Mouse (Mus musculus): ENCODE measurements around the gene Deup1. TPM values are rescaled to one million over a fixed set of nuclear protein-coding genes. Genes with fewer than 3 reads are reported as not detected.

Gene Deup1
- polyA plus RNA-seq, 1 experiment from 2014 or later = 0.31 TPM

GRCm38 (mm10) chr9:15627384-15627783 is 349 bp downstream of the Deup1 start:
- H3K4me1 ChIP-seq (ENCODE audit: control insufficient read depth, insufficient read depth, low read length) = peaks cover 6% of the 10 kb centered on the region; the same call in 1 of the 2 replicates
- ATAC-seq (ENCODE audit: insufficient read depth, low FRiP score) = no peak
- no peak overlapping the region for H3K27ac ChIP-seq (ENCODE audit: low read length)
- no peaks in the 10 kb centered on the region for H3K36me3 ChIP-seq (ENCODE audit: control insufficient read depth, insufficient read depth, low read length)
- H3K4me2 ChIP-seq (ENCODE audit: low read depth, low read length) = peak overlapping the region; percentile 52
- H3K4me3 ChIP-seq (replicated peaks; ENCODE audit: low read length) = peak overlapping the region; percentile 33
- peaks cover 3% of the 10 kb centered on the region; the same call in 1 of the 2 replicates for H3K27me3 ChIP-seq (ENCODE audit: control insufficient read depth, insufficient read depth, low read length)
- H3K9ac ChIP-seq (ENCODE audit: low read length) = peak overlapping the region; percentile 32; the same call in 1 of the 2 replicates
- H3K9me3 ChIP-seq (replicated peaks; ENCODE audit: control insufficient read depth, low read length) = no peaks in the 10 kb centered on the region
- WGBS = 16% methylated on average over 5 of the region's 5 CpGs

GRCm38 (mm10) chr9:15624739-15625138 is 3.0 kb downstream of the Deup1 start:
- no peak overlapping the region for H3K4me3 ChIP-seq (replicated peaks; ENCODE audit: low read length)
- no peaks in the 10 kb centered on the region for H3K9me3 ChIP-seq (replicated peaks; ENCODE audit: control insufficient read depth, low read length)
- H3K4me2 ChIP-seq (ENCODE audit: low read depth, low read length) = no peak overlapping the region
- no peak overlapping the region for H3K27ac ChIP-seq (ENCODE audit: low read length)
- 71% methylated on average over 3 of the region's 3 CpGs for WGBS
- H3K4me1 ChIP-seq (ENCODE audit: control insufficient read depth, insufficient read depth, low read length) = peaks cover 6% of the 10 kb centered on the region; the same call in 1 of the 2 replicates
- H3K27me3 ChIP-seq (ENCODE audit: control insufficient read depth, insufficient read depth, low read length) = peaks cover 3% of the 10 kb centered on the region; the same call in 1 of the 2 replicates
- no peak for ATAC-seq (ENCODE audit: insufficient read depth, low FRiP score)
- H3K9ac ChIP-seq (ENCODE audit: low read length) = no peak overlapping the region
- no peaks in the 10 kb centered on the region for H3K36me3 ChIP-seq (ENCODE audit: control insufficient read depth, insufficient read depth, low read length)

GRCm38 (mm10) chr9:15619767-15620166 is 8.0 kb downstream of the Deup1 start:
- Histone ChIP-seq H3K4me3 (replicated peaks; ENCODE audit: low read length) (no peak overlapping the region), H3K27ac (ENCODE audit: low read length) (no peak overlapping the region), H3K9me3 (replicated peaks; ENCODE audit: control insufficient read depth, low read length) (no peaks in the 10 kb centered on the region), H3K4me1 (ENCODE audit: control insufficient read depth, insufficient read depth, low read length) (no peaks in the 10 kb centered on the region), H3K9ac (ENCODE audit: low read length) (no peak overlapping the region), H3K4me2 (ENCODE audit: low read depth, low read length) (no peak overlapping the region), H3K36me3 (ENCODE audit: control insufficient read depth, insufficient read depth, low read length) (no peaks in the 10 kb centered on the region), H3K27me3 (ENCODE audit: control insufficient read depth, insufficient read depth, low read length) (no peaks in the 10 kb centered on the region)
- 56% methylated on average over 1 of the region's 1 CpGs for WGBS
- no peak for ATAC-seq (ENCODE audit: insufficient read depth, low FRiP score)

- 46% methylated on average over 10 of the region's 10 CpGs for WGBS
- no peaks in the 10 kb centered on the region for H3K27me3 ChIP-seq (ENCODE audit: control insufficient read depth, insufficient read depth, low read length)
- H3K4me1 ChIP-seq (ENCODE audit: control insufficient read depth, insufficient read depth, low read length) = no peaks in the 10 kb centered on the region
- no peak overlapping the region for H3K4me3 ChIP-seq (replicated peaks; ENCODE audit: low read length)
- no peaks in the 10 kb centered on the region for H3K9me3 ChIP-seq (replicated peaks; ENCODE audit: control insufficient read depth, low read length)
- H3K4me2 ChIP-seq (ENCODE audit: low read depth, low read length) = no peak overlapping the region
- H3K27ac ChIP-seq (ENCODE audit: low read length) = no peak overlapping the region
- H3K9ac ChIP-seq (ENCODE audit: low read length) = no peak overlapping the region
- H3K36me3 ChIP-seq (ENCODE audit: control insufficient read depth, insufficient read depth, low read length) = no peaks in the 10 kb centered on the region
- ATAC-seq (ENCODE audit: insufficient read depth, low FRiP score) = no peak
These were observed 8.6 kb downstream of the Deup1 start for GRCm38 (mm10) chr9:15619020-15619590.

GRCm38 (mm10) chr9:15617061-15617460 is 10.7 kb downstream of the Deup1 start:
- Histone ChIP-seq H3K36me3 (ENCODE audit: control insufficient read depth, insufficient read depth, low read length) (no peaks in the 10 kb centered on the region), H3K27me3 (ENCODE audit: control insufficient read depth, insufficient read depth, low read length) (no peaks in the 10 kb centered on the region), H3K9ac (ENCODE audit: low read length) (no peak overlapping the region), H3K4me3 (replicated peaks; ENCODE audit: low read length) (no peak overlapping the region), H3K9me3 (replicated peaks; ENCODE audit: control insufficient read depth, low read length) (no peaks in the 10 kb centered on the region), H3K4me2 (ENCODE audit: low read depth, low read length) (no peak overlapping the region), H3K27ac (ENCODE audit: low read length) (no peak overlapping the region), H3K4me1 (ENCODE audit: control insufficient read depth, insufficient read depth, low read length) (no peaks in the 10 kb centered on the region)
- 69% methylated on average over 7 of the region's 7 CpGs for whole genome bisulfite sequencing
- no peak for ATAC-seq (ENCODE audit: insufficient read depth, low FRiP score)

- Histone ChIP-seq H3K27ac (ENCODE audit: low read length) (no peak overlapping the region), H3K4me2 (ENCODE audit: low read depth, low read length) (no peak overlapping the region), H3K27me3 (ENCODE audit: control insufficient read depth, insufficient read depth, low read length) (no peaks in the 10 kb centered on the region), H3K9ac (ENCODE audit: low read length) (no peak overlapping the region), H3K9me3 (replicated peaks; ENCODE audit: control insufficient read depth, low read length) (no peaks in the 10 kb centered on the region), H3K4me3 (replicated peaks; ENCODE audit: low read length) (no peak overlapping the region), H3K36me3 (ENCODE audit: control insufficient read depth, insufficient read depth, low read length) (no peaks in the 10 kb centered on the region), H3K4me1 (ENCODE audit: control insufficient read depth, insufficient read depth, low read length) (no peaks in the 10 kb centered on the region)
- no peak for ATAC-seq (ENCODE audit: insufficient read depth, low FRiP score)
- WGBS = 60% methylated on average over 6 of the region's 6 CpGs
These were observed 11.3 kb downstream of the Deup1 start for GRCm38 (mm10) chr9:15616471-15616870.

GRCm38 (mm10) chr9:15609280-15609930 is 18.3 kb downstream of the Deup1 start:
- WGBS = 86% methylated on average over 5 of the region's 5 CpGs
- no peak overlapping the region for H3K4me3 ChIP-seq (replicated peaks; ENCODE audit: low read length)
- H3K27me3 ChIP-seq (ENCODE audit: control insufficient read depth, insufficient read depth, low read length) = no peaks in the 10 kb centered on the region
- peaks cover 4% of the 10 kb centered on the region; the same call in 1 of the 2 replicates for H3K9me3 ChIP-seq (replicated peaks; ENCODE audit: control insufficient read depth, low read length)
- H3K36me3 ChIP-seq (ENCODE audit: control insufficient read depth, insufficient read depth, low read length) = no peaks in the 10 kb centered on the region
- ATAC-seq (ENCODE audit: insufficient read depth, low FRiP score) = no peak
- H3K4me2 ChIP-seq (ENCODE audit: low read depth, low read length) = no peak overlapping the region
- H3K27ac ChIP-seq (ENCODE audit: low read length) = no peak overlapping the region
- no peaks in the 10 kb centered on the region for H3K4me1 ChIP-seq (ENCODE audit: control insufficient read depth, insufficient read depth, low read length)
- no peak overlapping the region for H3K9ac ChIP-seq (ENCODE audit: low read length)

- Histone ChIP-seq H3K27ac (ENCODE audit: low read length) (no peak overlapping the region), H3K27me3 (ENCODE audit: control insufficient read depth, insufficient read depth, low read length) (no peaks in the 10 kb centered on the region), H3K4me2 (ENCODE audit: low read depth, low read length) (no peak overlapping the region), H3K36me3 (ENCODE audit: control insufficient read depth, insufficient read depth, low read length) (no peaks in the 10 kb centered on the region), H3K4me3 (replicated peaks; ENCODE audit: low read length) (no peak overlapping the region), H3K9ac (ENCODE audit: low read length) (no peak overlapping the region), H3K4me1 (ENCODE audit: control insufficient read depth, insufficient read depth, low read length) (no peaks in the 10 kb centered on the region), H3K9me3 (replicated peaks; ENCODE audit: control insufficient read depth, low read length) (peaks cover 4% of the 10 kb centered on the region; the same call in 1 of the 2 replicates)
- WGBS = 89% methylated on average over 2 of the region's 2 CpGs
- no peak for ATAC-seq (ENCODE audit: insufficient read depth, low FRiP score)
These were observed 20.1 kb downstream of the Deup1 start for GRCm38 (mm10) chr9:15607601-15608000.

- Histone ChIP-seq H3K9ac (ENCODE audit: low read length) (no peak overlapping the region), H3K9me3 (replicated peaks; ENCODE audit: control insufficient read depth, low read length) (no peaks in the 10 kb centered on the region), H3K27me3 (ENCODE audit: control insufficient read depth, insufficient read depth, low read length) (no peaks in the 10 kb centered on the region), H3K4me2 (ENCODE audit: low read depth, low read length) (no peak overlapping the region), H3K36me3 (ENCODE audit: control insufficient read depth, insufficient read depth, low read length) (no peaks in the 10 kb centered on the region), H3K4me1 (ENCODE audit: control insufficient read depth, insufficient read depth, low read length) (no peaks in the 10 kb centered on the region), H3K27ac (ENCODE audit: low read length) (no peak overlapping the region), H3K4me3 (replicated peaks; ENCODE audit: low read length) (no peak overlapping the region)
- 77% methylated on average over 8 of the region's 8 CpGs for WGBS
- no peak for ATAC-seq (ENCODE audit: insufficient read depth, low FRiP score)
These were observed 24.6 kb downstream of the Deup1 start for GRCm38 (mm10) chr9:15603156-15603555.
